Mouse (Mus musculus) embryonic fibroblast, embryonic 13.5 days (primary cell): ENCODE data around the gene Alox15.

Experiments used
- CTCF ChIP-seq: IDR thresholded peaks from 2 replicates; pipeline ENCODE4 v1.5.1; 2011; ENCODE audit warnings: mild to moderate bottlenecking, control low read depth, low read length, moderate library complexity, borderline replicate concordance; ENCODE audit not compliant: insufficient read depth
- POLR2A ChIP-seq: IDR thresholded peaks from 2 replicates; pipeline ENCODE4 v1.6.1; 2011; ENCODE audit warnings: low read depth, mild to moderate bottlenecking, control low read depth, low read length, moderate library complexity

DNA sequence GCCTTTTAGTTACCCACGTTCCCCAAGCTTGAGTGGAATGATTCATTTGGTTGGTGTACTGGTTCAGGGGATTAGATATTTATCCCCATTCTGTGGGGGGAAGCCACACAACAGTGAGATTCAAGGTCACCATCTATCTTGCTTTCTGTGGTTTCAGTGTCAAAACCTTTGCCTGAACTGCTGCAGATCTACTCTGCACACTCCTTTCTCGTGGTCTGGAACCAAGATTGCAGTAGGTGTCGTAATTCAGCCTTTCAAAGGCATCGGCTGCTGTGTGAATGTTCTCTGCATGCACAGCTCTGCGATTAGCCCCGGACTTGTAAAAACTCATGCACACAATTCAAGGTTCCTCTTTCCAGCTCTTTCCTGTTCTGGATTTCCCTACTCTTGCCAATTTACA, 24.2 kb upstream of the Alox15 start:
- TF ChIP-seq CTCF, result no peak
- TF ChIP-seq POLR2A, result no peak
